Mouse (Mus musculus): ENCODE data around the gene Cd55.
A peak's percentile ranks its signal among the peaks of the same experiment; 100 is the strongest.
"Not testable (repeated sequence)": the region's sequence is repeated elsewhere in the genome, so short reads cannot be mapped to it uniquely, and the experiment has no call there.

Gene Cd55

GRCm38 (mm10) chr1:130422664-130423111, 39.9 kb downstream of the Cd55 start, which contains the start of gene Cd55b:
Cd55b (minus strand) TSS chr1:130423009.
- peak in 1 of 2 experiments; percentile 3 for DNase-seq (ENCODE audit: low spot score in 2 of 2)

GRCm38 (mm10) chr1:130422033-130422432, 40.5 kb downstream of the Cd55 start:
- DNase-seq (ENCODE audit: low spot score in 2 of 2), result not testable (repeated sequence)

- DNase-seq (ENCODE audit: low spot score in 2 of 2), result not testable (repeated sequence)
Observed at GRCm38 (mm10) chr1:130397109-130397508, 65.4 kb downstream of the Cd55 start.

Data from right cerebral cortex, adult 2 months (tissue).